Mouse (Mus musculus) spleen, postnatal 36 days (tissue): ENCODE results near the gene Arhgef39.

Source experiments
- DNase-seq, 2 experiments: peaks; one replicate each; pipeline ENCODE4 v3.0.0; 2022; ENCODE audit warnings: low spot score in 2 of 2, mixed read lengths in 1 of 2

The Arhgef39 gene

DNA sequence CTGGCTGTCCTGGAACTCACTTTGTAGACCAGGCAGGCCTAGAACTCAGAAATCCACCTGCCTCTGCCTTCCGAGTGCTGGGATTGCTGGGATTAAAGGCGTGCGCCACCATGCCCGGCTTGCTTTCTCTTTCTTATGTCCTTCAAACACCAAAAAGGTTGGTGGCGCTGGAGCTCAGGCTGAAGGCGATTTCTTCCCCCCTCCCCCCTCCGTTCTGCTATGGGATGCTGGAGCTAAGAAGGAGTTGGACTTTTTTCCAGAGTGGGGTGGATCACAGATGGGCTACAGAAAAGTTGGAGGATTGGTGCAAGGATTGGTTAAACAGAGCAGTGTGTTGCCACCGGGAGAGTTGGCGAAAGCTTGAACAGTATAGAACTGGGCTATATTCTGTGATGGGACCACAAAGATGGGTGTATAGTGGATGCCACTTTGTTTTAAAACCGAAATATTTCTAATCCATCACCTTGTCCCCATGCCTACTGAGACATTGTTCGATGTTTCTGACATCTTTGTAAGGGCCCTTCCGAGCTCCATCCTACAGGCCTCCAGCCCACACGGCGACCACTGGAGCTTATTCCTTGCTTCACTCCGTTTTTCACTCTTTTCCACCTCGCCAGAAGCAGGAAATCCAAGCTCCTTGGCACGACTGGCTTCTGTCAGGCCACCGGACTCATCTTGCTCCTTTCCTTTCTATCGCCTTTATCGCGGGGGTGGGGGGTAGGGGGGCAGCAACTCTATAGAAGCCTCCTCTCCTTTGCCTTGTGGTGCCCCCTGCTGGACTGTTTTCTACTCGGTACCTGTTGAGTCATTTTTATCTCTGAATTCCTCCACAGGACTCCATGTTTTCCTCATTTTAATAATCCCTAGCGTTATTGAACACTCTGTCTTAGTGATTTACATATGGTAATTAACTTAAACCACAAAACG, 20.3 kb downstream of the Arhgef39 start:
- DNase-seq, result peak; percentile 74 to 86

DNA sequence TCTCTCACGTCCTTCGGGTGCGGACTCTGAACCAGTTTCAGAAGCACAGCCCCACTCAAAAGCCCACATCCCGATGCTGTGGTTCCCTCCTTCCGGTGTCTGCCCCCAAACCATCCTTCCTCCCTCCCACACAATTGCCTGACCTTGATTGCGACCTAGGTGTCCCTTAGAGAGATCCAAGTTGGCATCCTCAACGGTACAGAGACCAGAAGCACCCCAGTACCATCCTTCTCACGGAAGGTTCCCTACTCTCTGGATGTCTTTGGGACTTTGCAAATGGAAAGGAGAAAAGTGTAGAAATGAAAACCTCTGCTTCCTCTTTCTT, 21.0 kb downstream of the Arhgef39 start:
- DNase-seq, result no peak

DNA sequence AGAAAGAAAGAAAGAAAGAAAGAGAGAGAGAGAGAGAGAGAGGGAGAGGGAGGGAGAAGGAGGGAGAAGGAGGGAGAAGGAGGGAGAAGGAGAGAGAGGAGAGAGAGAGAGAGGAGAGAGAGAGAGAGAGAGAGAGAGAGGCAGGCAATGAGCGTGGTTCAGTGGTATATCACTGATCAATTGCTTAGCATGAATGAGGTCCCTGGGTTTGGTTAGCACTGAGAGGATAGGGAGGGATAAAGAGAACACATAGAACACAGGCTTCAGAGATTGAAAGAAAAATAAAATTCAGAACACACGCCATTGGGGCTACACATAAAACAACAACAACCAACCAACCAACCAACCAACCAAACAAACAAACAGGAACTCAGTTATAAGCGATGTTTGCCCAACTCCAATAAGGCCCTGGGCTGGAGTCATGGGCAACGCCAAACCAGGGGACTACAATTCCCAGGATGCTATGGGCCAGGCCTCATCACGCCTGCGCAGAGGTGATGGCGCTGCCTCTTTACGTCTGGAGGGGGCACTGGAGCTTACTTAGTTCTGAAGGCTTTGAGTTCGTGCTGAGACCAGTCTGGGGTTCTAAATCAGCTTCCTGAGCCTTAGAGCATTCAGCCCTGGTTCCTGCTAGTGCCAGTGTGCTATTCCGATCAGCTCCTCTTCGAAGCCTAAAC, 21.5 kb downstream of the Arhgef39 start:
- peak; percentile 92 to 93 for DNase-seq

DNA sequence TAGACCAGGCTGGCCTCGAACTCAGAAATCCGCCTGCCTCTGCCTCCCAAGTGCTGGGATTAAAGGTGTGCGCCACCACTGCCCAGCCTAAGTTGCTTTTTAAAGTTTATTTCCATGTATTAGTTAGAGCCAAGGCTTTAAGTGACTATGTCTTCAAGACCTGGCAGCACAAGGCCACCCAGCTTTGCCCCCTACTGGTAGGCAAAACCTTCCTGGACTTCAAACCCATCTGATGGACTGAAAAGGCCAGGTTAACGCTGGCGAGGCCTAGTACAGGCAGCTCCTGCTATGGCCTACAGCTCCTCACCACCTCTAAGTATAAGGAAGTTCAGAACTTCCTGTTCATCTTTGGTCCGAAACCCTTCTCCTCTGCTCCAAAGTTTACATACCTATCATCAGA, 22.9 kb downstream of the Arhgef39 start:
- peak; percentile 62 to 70 for DNase-seq

DNA sequence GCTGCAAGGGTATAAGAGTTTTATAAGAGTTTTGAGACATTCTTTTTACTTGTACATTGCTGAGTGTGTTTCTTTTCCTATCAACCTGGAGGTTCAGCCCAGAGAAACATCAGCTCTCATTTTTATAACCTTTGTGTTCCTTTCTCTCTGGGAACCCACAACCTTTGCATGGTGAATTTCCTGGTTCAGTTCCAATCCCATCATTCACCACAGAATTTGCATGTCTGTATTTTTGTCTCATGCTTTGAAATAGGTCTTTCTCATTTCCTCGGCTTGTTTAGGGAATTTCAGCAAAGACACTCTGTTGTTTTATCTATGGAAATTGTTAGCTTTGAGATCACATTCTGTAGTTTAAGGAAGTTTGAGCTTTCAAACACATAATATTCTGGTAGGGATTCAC, 25.9 kb downstream of the Arhgef39 start:
- DNase-seq, result peak; percentile 59 to 69

DNA sequence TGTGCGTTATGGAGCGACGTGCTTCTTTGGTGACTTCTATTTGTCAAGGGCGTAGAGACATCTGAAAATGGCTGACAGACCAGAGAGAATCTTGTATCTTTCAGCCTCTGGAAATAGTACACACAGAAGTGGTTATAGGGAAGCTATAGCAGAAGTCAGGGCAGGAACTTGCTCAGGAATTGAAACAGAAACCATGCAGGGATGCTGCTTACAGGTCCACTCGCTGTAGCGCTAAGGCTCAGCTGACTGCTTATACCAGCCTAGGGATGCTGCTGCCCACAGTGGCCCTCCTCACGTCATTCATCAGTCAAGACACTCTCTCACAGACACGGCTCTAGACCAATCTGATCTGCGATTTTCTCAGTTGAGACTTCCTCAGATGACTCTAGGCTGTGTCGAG, 29.2 kb downstream of the Arhgef39 start:
- DNase-seq, result peak in 1 of 2 experiments; percentile 38

DNA sequence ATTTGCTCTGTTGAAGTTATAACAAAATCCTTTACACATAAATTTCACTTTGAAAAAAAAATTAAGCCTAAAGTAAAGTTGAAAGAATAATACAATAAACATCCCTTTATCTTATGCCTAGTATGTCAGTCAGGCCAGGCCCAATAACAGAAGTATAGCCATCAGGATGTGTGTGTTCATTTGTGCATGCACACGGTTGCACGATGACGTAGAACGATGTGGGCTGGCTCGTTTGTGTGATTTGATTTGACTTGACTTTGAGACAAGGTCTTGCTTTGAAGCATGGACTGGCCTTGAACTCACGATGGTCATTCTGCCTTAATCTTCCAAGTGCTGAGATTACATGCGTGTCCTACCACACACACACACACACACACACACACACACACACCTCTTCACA, 32.6 kb downstream of the Arhgef39 start:
- no peak for DNase-seq

DNA sequence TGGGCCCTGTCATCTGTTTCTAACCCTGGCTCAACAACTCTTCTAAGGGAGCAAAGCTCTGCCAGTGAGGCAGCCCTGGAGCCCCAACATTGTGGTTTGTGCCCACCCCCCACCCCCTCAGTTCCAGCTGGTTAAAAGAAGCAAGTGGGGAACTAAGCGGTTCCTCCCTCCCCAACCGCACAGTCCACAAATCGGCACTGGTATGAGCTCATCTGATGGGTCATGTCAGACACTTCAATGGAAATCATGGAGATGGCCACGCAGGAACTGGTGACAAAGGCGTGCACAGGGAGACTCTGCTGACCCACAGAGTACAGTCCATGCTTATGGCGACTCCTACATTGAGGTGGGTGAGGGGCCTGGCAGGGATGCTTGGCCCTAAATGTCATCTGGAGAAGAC, 33.6 kb downstream of the Arhgef39 start:
- DNase-seq, result peak; percentile 33 to 40

DNA sequence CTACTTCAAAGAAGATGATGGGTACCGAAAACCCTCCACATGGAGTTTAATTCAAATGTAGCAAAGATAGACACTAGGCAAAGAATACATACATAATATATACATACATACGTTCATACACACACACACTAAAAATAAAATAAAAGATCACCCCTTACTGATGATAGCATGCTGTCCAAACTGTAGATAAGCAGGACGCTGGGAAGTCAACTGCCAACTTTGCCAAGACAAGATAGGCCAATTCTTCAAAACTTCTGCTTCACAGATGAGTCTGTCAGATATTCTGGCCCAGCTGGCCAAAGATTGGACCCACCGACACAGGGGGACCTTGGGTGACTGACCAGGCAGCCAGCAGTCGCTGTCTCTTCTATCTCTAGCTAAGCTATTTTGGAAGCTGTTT, 36.4 kb downstream of the Arhgef39 start:
- DNase-seq, result no peak

DNA sequence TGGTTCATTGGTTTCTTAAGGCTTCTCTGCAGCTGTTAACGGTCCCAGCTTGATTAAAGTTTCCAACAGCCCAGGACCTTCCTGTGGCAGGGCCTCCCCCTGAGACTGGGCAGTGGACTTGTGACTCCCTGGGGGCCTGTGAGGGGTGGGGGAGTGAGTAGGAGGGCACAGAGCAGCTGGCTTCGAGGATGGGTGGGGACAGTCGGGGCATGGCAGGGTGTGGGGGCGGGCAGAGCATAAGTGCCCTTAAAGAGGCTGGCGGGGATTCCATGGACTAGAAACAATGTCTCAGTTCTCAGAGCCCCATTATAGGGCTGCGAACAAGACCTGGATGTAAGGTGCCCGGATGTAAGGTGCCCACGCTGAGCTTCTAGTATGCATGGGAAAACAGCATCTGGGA, 42.4 kb downstream of the Arhgef39 start:
- DNase-seq, result peak; percentile 88 to 89

DNA sequence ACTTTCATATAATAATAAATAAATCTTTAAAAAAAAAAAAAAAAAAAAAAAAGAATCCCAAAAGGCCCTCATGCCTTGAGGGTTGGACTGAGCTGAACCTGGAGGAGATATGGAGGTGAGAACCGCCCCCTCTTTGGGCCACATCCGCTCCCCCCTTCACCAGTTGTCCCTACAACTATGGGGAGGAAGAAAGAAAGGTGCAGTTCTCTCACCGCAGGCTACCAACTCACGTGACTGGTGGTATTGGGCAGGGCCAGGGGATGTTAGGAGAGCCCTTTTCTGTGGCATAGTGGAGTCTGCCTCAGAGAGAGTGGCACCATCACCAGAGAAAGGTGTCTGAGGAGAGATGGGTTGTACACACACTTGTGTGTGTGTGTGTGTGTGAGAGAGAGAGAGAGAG, 43.0 kb downstream of the Arhgef39 start:
- DNase-seq, result peak; percentile 87 to 90

DNA sequence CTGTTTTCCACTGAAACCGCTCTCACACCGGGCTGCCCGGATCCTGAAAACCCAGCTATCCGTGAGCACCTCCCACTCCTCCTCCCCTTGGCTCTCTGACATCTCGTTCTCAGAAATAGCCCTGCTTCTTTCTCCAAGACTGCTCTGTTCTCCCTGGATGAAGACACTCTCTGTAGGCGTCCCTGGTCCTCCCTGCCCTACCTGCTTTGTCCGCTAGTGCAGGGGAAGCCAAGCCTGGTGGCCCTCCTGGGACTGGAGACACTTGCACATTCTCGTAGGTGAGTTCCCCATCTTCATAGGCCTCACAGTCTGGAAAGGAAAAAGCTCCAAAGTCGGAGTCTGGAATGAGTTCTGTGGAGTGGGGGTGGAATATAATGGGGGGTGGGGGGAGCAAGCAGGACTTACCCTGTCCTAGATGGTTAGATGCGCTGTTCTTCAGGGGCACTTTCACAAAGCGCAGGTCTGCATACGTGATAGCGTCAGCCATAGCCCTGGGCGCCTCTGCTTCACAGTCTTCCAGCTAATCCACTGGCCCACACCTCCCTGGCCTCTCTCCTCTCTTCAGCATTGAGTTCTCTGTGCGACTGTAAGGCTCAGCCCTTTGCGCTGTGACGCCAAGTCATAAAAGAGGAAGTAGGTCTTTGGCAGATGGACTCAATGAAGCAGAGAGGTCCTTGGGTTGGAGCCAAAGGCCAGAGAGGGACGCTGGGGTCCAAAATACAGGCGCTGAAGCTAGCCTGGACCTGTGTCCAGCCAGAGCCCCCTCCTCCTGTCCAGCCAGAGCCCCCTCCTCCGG, 45.3 kb downstream of the Arhgef39 start, which contains the start of gene Cd72:
TSS of gene Cd72 (minus strand) at position 588 of the 796 bp plus-strand sequence.
- DNase-seq, result peak; percentile 78 to 81

DNA sequence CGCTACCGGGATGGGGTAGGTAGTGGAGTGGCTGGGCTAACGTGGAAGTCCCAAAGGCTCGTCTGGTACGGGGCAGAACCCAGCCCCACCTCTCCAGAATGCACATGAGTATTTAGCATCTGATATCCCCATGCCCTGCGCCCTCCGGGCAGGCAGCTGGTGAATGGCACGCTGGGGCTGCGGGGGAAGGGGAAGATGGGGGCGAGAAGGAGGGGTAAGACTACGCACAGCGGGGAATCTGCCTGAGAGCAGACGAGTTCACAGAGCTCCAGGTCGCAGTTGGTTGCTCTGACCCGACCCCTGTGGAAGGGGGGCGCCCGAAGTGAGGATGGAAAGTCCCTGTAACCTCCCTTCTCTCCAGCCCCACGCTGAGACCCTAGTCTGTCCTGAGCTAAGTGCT, 46.1 kb downstream of the Arhgef39 start:
- DNase-seq, result peak in 1 of 2 experiments; percentile 34

DNA sequence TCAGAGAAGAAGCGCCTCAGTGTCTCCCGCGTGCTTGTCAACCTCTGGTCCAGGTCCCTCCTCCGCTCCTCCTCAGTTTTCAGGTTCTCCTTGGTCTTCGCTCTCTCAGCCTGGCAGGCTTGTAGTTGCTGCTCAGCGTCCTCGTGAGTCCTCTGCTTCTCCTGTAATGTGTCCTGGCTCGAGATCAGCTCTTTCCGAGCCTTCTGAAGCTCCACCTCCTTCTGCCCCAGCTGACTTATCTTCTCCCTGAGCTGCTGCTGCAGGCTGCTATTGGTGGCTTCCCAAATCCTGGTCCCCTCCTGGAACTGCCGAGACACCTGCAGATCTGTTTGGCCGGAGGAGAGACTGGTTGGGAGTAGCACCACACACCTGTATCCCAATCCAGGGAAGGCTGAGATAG, 47.2 kb downstream of the Arhgef39 start:
- DNase-seq, result no peak

DNA sequence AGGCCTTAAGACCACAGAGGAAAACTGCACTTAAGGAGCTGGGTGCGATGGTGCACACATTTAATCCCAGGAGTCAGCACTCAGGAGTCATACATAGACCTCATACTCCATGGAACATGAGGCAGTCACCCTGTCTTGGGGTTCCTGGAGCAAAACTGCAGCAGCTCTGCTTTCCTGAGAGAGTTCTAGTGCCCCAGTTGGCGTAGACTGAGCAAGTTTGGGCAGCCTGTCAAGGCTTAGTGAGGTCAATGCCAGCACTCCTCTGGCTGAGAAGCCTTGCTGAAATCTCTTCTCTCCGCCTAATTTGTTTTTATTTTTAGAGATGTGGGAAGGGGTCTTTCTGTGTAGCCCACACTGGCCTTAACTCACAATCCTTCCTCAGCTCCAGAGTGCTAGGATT, 50.9 kb downstream of the Arhgef39 start:
- DNase-seq, result no peak

DNA sequence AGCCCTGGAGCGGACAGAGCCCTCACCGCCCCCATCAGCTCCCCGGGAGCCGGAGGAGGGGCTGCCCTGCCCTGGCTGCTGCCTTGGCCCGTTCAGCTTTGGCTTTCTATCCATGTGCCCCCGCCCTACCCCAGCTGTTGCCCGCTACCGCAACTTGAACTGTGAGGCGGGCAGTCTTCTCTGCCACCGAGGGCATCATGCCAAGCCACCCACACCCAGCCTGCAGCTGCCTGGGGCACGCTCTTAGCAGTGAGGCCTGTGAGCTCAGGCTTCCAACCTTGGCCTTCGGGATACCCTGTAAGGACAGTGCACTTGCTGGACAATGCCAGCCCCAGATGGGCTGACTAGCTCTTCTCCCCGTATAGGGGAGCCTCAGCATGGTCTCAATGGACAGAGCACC, 52.2 kb downstream of the Arhgef39 start:
- DNase-seq, result no peak
